Mouse (Mus musculus): ENCODE measurements around the gene Casc1. TPM values are rescaled to one million over a fixed set of nuclear protein-coding genes. Genes with fewer than 3 reads are reported as not detected.

Gene Casc1
- total and polyA plus RNA-seq, 3 experiments, result 0.15 to 0.22 TPM; not detected in 1

GRCm38 (mm10) chr6:145226296-145226695, 15.5 kb upstream of the Casc1 start:
- no peak overlapping the region for H3K27ac ChIP-seq (ENCODE audit: control insufficient read depth, low read depth, low read length)
- no peaks in the 10 kb centered on the region for H3K4me1 ChIP-seq (ENCODE audit: control insufficient read depth in 1 of 2, insufficient read depth in 2 of 2, low read length in 2 of 2)
- H3K9me3 ChIP-seq (replicated peaks; ENCODE audit: insufficient read depth, low read length), result no peaks in the 10 kb centered on the region
- no peak overlapping the region for H3K4me3 ChIP-seq (ENCODE audit: control insufficient read depth in 1 of 2, insufficient read depth in 1 of 2, low read depth in 2 of 2, low read length in 2 of 2)
- no peak for DNase-seq (ENCODE audit: low read depth, low spot score)
- H3K9ac ChIP-seq (ENCODE audit: control insufficient read depth, low read depth, low read length, poor library complexity, severe bottlenecking), result no peak overlapping the region
- no peaks in the 10 kb centered on the region for H3K27me3 ChIP-seq (ENCODE audit: control insufficient read depth in 1 of 2, insufficient read depth in 2 of 2, low read length in 2 of 2)
- peaks cover 0 to 23% of the 10 kb centered on the region in 2 experiments; a peak in 3 of 4 replicates for H3K36me3 ChIP-seq (ENCODE audit: control insufficient read depth in 1 of 2, insufficient read depth in 2 of 2, low read length in 2 of 2)
- no peaks in the 10 kb centered on the region for H3K79me2 ChIP-seq (ENCODE audit: control insufficient read depth, insufficient read depth, low read length, poor library complexity)
- no peak for TF ChIP-seq MXI1 (IDR thresholded peaks at IDR 0.05; ENCODE audit: low read depth, low read length)

DNA sequence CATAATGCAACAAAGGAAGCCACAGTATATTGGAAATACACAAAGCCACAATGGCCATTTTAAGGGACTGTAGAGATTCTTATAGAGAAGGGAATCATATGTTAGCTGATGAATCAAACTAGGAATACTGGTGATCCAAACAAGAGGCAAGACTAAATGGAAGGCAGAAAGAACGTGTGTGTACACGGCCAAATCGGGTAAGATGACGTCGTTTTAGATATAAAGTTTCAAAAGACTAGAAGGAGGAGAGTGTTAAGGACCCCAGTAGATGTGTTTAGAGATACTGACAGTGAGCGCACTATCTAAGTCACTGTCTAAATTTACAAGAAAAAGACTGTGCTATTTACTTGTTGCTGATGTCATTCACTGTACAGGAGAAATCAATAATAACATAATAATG, 13.4 kb upstream of the Casc1 start:
- H3K27me3 ChIP-seq (ENCODE audit: control insufficient read depth in 1 of 2, insufficient read depth in 2 of 2, low read length in 2 of 2), result no peaks in the 10 kb centered on the region
- H3K36me3 ChIP-seq (ENCODE audit: control insufficient read depth in 1 of 2, insufficient read depth in 2 of 2, low read length in 2 of 2), result peaks cover 0 to 11% of the 10 kb centered on the region in 2 experiments; a peak in 3 of 4 replicates
- H3K4me1 ChIP-seq (ENCODE audit: control insufficient read depth in 1 of 2, insufficient read depth in 2 of 2, low read length in 2 of 2), result no peaks in the 10 kb centered on the region
- TF ChIP-seq ELF1 (IDR thresholded peaks at IDR 0.05; ENCODE audit: low read depth, low read length) (no peak), UBTF (IDR thresholded peaks at IDR 0.05; ENCODE audit: borderline replicate concordance, insufficient read depth, low read depth, low read length) (no peak), GATA1 (IDR thresholded peaks at IDR 0.05; ENCODE audit: low read depth, low read length) (no peak), CHD2 (IDR thresholded peaks at IDR 0.05; ENCODE audit: low read length) (no peak), SIN3A (IDR thresholded peaks at IDR 0.05; ENCODE audit: low read length) (no peak), MAFK (IDR thresholded peaks at IDR 0.05; ENCODE audit: borderline replicate concordance, low read depth, low read length) (no peak), MYB (IDR thresholded peaks at IDR 0.05; ENCODE audit: low read depth, low read length) (no peak), TAL1 (IDR thresholded peaks at IDR 0.05; ENCODE audit: low read length) (no peak), MXI1 (IDR thresholded peaks at IDR 0.05; ENCODE audit: low read depth, low read length) (no peak), E2F4 (IDR thresholded peaks at IDR 0.05; ENCODE audit: borderline replicate concordance, low read depth, low read length) (no peak), TBP (IDR thresholded peaks at IDR 0.05; ENCODE audit: low read depth, low read length) (no peak), KAT2A (conservative IDR thresholded peaks at IDR 0.05; ENCODE audit: low read depth, low read length) (no peak), CTCF (IDR thresholded peaks at IDR 0.05 in 2 of 3, conservative IDR thresholded peaks at IDR 0.05 in 1 of 3; ENCODE audit: control insufficient read depth in 1 of 3, insufficient read depth in 1 of 3, low read depth in 2 of 3, low read length in 3 of 3, poor library complexity in 1 of 3, severe bottlenecking in 1 of 3) (no peak), USF1 (IDR thresholded peaks at IDR 0.05; ENCODE audit: low read depth, low read length) (no peak), NELFE (IDR thresholded peaks at IDR 0.05; ENCODE audit: low read depth, low read length) (no peak), POLR2AphosphoS5 (IDR thresholded peaks at IDR 0.05; ENCODE audit: borderline replicate concordance, low read depth, low read length) (no peak), MAZ (IDR thresholded peaks at IDR 0.05; ENCODE audit: low read depth, low read length) (no peak), MYC (IDR thresholded peaks at IDR 0.05; ENCODE audit: low read depth, low read length) (no peak)
- no peak overlapping the region for H3K27ac ChIP-seq (ENCODE audit: control insufficient read depth, low read depth, low read length)
- H3K9me3 ChIP-seq (replicated peaks; ENCODE audit: insufficient read depth, low read length), result no peaks in the 10 kb centered on the region
- no peak overlapping the region for H3K9ac ChIP-seq (ENCODE audit: control insufficient read depth, low read depth, low read length, poor library complexity, severe bottlenecking)
- no peaks in the 10 kb centered on the region for H3K79me2 ChIP-seq (ENCODE audit: control insufficient read depth, insufficient read depth, low read length, poor library complexity)
- H3K4me3 ChIP-seq (ENCODE audit: control insufficient read depth in 1 of 2, insufficient read depth in 1 of 2, low read depth in 2 of 2, low read length in 2 of 2), result no peak overlapping the region
- no peak for DNase-seq (ENCODE audit: low read depth, low spot score)
